Mouse (Mus musculus) megakaryocyte-erythroid progenitor cell, adult 5-6 weeks (primary cell): Measurements from ENCODE around the gene Piwil4. TPM values are rescaled to one million over a fixed set of nuclear protein-coding genes. Genes with fewer than 3 reads are reported as not detected.
"Not testable (repeated sequence)": the region's sequence is repeated elsewhere in the genome, so short reads cannot be mapped to it uniquely, and the experiment has no call there.

Experiments used
- ATAC-seq: replicated peaks from 2 replicates; pipeline ENCODE4 v1.8.0; 2016; ENCODE audit warnings: mild to moderate bottlenecking, inconsistent platforms; ENCODE audit not compliant: severe bottlenecking, poor library complexity, low FRiP score, low TSS enrichment
- total RNA-seq, 2 experiments: library from RNA; stranded (forward) in 1 of 2; stranded (reverse) in 1 of 2; fragments of 200-1000, 215-1000 nt in 1 of 2; fragments of >200 nt in 1 of 2; fragmentation: Nextera tagmentation in 1 of 2; gene quantifications; 2 replicates each; pipeline ENCODE4 v1.2.3; 2014 to 2017

The Piwil4 gene
- total RNA-seq, 2 experiments from 2014 or later = not detected

- ATAC-seq = no peak
These were observed 64.5 kb downstream of the Piwil4 start for GRCm38 (mm10) chr9:14675707-14676691.

- ATAC-seq = no peak
These were observed 66.0 kb downstream of the Piwil4 start for GRCm38 (mm10) chr9:14674506-14674905.

- ATAC-seq = no peak
These were observed 67.4 kb downstream of the Piwil4 start for GRCm38 (mm10) chr9:14673109-14673508.

- not testable (repeated sequence) for ATAC-seq
These were observed 68.6 kb downstream of the Piwil4 start for GRCm38 (mm10) chr9:14671965-14672364.

GRCm38 (mm10) chr9:14668382-14668781 lies 72.2 kb downstream of the Piwil4 start:
- no peak for ATAC-seq

- no peak for ATAC-seq
These were observed 74.5 kb downstream of the Piwil4 start for GRCm38 (mm10) chr9:14666071-14666470.

GRCm38 (mm10) chr9:14663591-14663990 lies 76.9 kb downstream of the Piwil4 start:
- ATAC-seq = no peak

- ATAC-seq = no peak
These were observed 77.7 kb downstream of the Piwil4 start for GRCm38 (mm10) chr9:14662876-14663275.

- ATAC-seq = no peak
These were observed 78.4 kb downstream of the Piwil4 start for GRCm38 (mm10) chr9:14662138-14662537.

GRCm38 (mm10) chr9:14657926-14658325 lies 82.6 kb downstream of the Piwil4 start:
- ATAC-seq = no peak

GRCm38 (mm10) chr9:14654010-14654409 lies 86.5 kb downstream of the Piwil4 start:
- no peak for ATAC-seq

GRCm38 (mm10) chr9:14652761-14653160 lies 87.8 kb downstream of the Piwil4 start:
- no peak for ATAC-seq

- no peak for ATAC-seq
These were observed 92.7 kb downstream of the Piwil4 start for GRCm38 (mm10) chr9:14647849-14648248.

GRCm38 (mm10) chr9:14646641-14647040 lies 93.9 kb downstream of the Piwil4 start:
- no peak for ATAC-seq

Other genes with a start within 250 kb of the Piwil4 start
- gene Kdm4d, start 240.3 kb downstream of the Piwil4 start, total RNA-seq (2014; fragmentation: Nextera tagmentation) = not detected in 2 replicates
- not detected in 2 replicates for gene Kdm4d, start 240.3 kb downstream of the Piwil4 start, total RNA-seq (2017)
- gene Cwc15, start 240.1 kb downstream of the Piwil4 start, total RNA-seq (2014; fragmentation: Nextera tagmentation) = 161 and 192 TPM in 2 replicates
- 286 and 287 TPM in 2 replicates for gene Cwc15, start 240.1 kb downstream of the Piwil4 start, total RNA-seq (2017)
- not detected in 2 replicates for gene Amotl1, start 95.7 kb downstream of the Piwil4 start, total RNA-seq (2014; fragmentation: Nextera tagmentation)
- gene Amotl1, start 95.7 kb downstream of the Piwil4 start, total RNA-seq (2017) = not detected in 2 replicates
- gene Fut4, start 11.7 kb upstream of the Piwil4 start, total RNA-seq (2014; fragmentation: Nextera tagmentation) = 0.48 and 0.72 TPM in 2 replicates
- 0.57 and 1.1 TPM in 2 replicates for gene Fut4, start 11.7 kb upstream of the Piwil4 start, total RNA-seq (2017)
- gene 1700012B09Rik, start 30.3 kb upstream of the Piwil4 start, total RNA-seq (2014; fragmentation: Nextera tagmentation) = not detected in 2 replicates
- gene 1700012B09Rik, start 30.3 kb upstream of the Piwil4 start, total RNA-seq (2017) = not detected in 2 replicates
- 45.2 and 62.0 TPM in 2 replicates for gene Mre11a, start 43.9 kb upstream of the Piwil4 start, total RNA-seq (2014; fragmentation: Nextera tagmentation)
- 85.7 and 119 TPM in 2 replicates for gene Mre11a, start 43.9 kb upstream of the Piwil4 start, total RNA-seq (2017)
- gene Ankrd49, start 44.1 kb upstream of the Piwil4 start, total RNA-seq (2014; fragmentation: Nextera tagmentation) = 45.8 and 47.3 TPM in 2 replicates
- gene Ankrd49, start 44.1 kb upstream of the Piwil4 start, total RNA-seq (2017) = 52.2 and 76.9 TPM in 2 replicates
- not detected in 2 replicates for gene Gpr83, start 119.5 kb upstream of the Piwil4 start, total RNA-seq (2014; fragmentation: Nextera tagmentation)
- not detected in 2 replicates for gene Gpr83, start 119.5 kb upstream of the Piwil4 start, total RNA-seq (2017)
- gene Izumo1r, start 163.2 kb upstream of the Piwil4 start, total RNA-seq (2014; fragmentation: Nextera tagmentation) = 1.9 TPM in 1 of 2 replicates, not detected in the other
- not detected in 2 replicates for gene Izumo1r, start 163.2 kb upstream of the Piwil4 start, total RNA-seq (2017)